Mouse (Mus musculus): ENCODE data around the gene Gm10300. TPM values are rescaled to one million over a fixed set of nuclear protein-coding genes. Genes with fewer than 3 reads are reported as not detected.

Gene Gm10300
- polyA plus RNA-seq, 1 experiment from 2014 or later = 0.10 TPM

GRCm38 (mm10) chr4:132095043-132095442 lies 20.5 kb downstream of the Gm10300 start:
- H3K4me1 ChIP-seq = no peaks in the 10 kb centered on the region
- 72% methylated on average over 7 of the region's 7 CpGs for WGBS
- no peaks in the 10 kb centered on the region for H3K9me3 ChIP-seq
- no peak overlapping the region for H3K27ac ChIP-seq
- no peak overlapping the region for H3K4me2 ChIP-seq
- no peaks in the 10 kb centered on the region for H3K27me3 ChIP-seq
- no peaks in the 10 kb centered on the region for H3K36me3 ChIP-seq
- H3K9ac ChIP-seq = no peak overlapping the region
- ATAC-seq (ENCODE audit: insufficient number of reproducible peaks, low FRiP score, low TSS enrichment, low read depth) = no peak
- no peak overlapping the region for H3K4me3 ChIP-seq

GRCm38 (mm10) chr4:132099548-132099947 lies 25.1 kb downstream of the Gm10300 start:
- 71% methylated on average over 5 of the region's 5 CpGs for WGBS
- Histone ChIP-seq H3K4me1 (no peaks in the 10 kb centered on the region), H3K36me3 (no peaks in the 10 kb centered on the region), H3K9me3 (no peaks in the 10 kb centered on the region), H3K9ac (no peak overlapping the region), H3K27ac (no peak overlapping the region), H3K4me2 (no peak overlapping the region), H3K27me3 (no peaks in the 10 kb centered on the region), H3K4me3 (no peak overlapping the region)
- no peak for ATAC-seq (ENCODE audit: insufficient number of reproducible peaks, low FRiP score, low TSS enrichment, low read depth)

- no peaks in the 10 kb centered on the region for H3K4me1 ChIP-seq
- no peak overlapping the region for H3K4me2 ChIP-seq
- WGBS = 43% methylated on average over 3 of the region's 3 CpGs
- no peak overlapping the region for H3K9ac ChIP-seq
- no peak for ATAC-seq (ENCODE audit: insufficient number of reproducible peaks, low FRiP score, low TSS enrichment, low read depth)
- H3K27ac ChIP-seq = no peak overlapping the region
- no peak overlapping the region for H3K4me3 ChIP-seq
- no peaks in the 10 kb centered on the region for H3K27me3 ChIP-seq
- no peaks in the 10 kb centered on the region for H3K9me3 ChIP-seq
- H3K36me3 ChIP-seq = no peaks in the 10 kb centered on the region
These were observed 26.7 kb downstream of the Gm10300 start for GRCm38 (mm10) chr4:132101152-132101551.

- no peaks in the 10 kb centered on the region for H3K4me1 ChIP-seq
- no peak overlapping the region for H3K27ac ChIP-seq
- H3K27me3 ChIP-seq = peaks cover 5% of the 10 kb centered on the region; the same call in 1 of the 2 replicates
- H3K36me3 ChIP-seq = no peaks in the 10 kb centered on the region
- ATAC-seq (ENCODE audit: insufficient number of reproducible peaks, low FRiP score, low TSS enrichment, low read depth) = no peak
- no peak overlapping the region for H3K9ac ChIP-seq
- no peak overlapping the region for H3K4me2 ChIP-seq
- WGBS = 91% methylated on average over 7 of the region's 7 CpGs
- H3K9me3 ChIP-seq = no peaks in the 10 kb centered on the region
- H3K4me3 ChIP-seq = no peak overlapping the region
These were observed 33.7 kb downstream of the Gm10300 start for GRCm38 (mm10) chr4:132108221-132108620.

GRCm38 (mm10) chr4:132111227-132111626 lies 36.7 kb downstream of the Gm10300 start:
- ATAC-seq (ENCODE audit: insufficient number of reproducible peaks, low FRiP score, low TSS enrichment, low read depth) = no peak
- Histone ChIP-seq H3K4me2 (no peak overlapping the region), H3K4me3 (no peak overlapping the region), H3K4me1 (peaks cover 3% of the 10 kb centered on the region; the same call in 1 of the 2 replicates), H3K9me3 (no peaks in the 10 kb centered on the region), H3K9ac (no peak overlapping the region), H3K36me3 (no peaks in the 10 kb centered on the region), H3K27ac (no peak overlapping the region), H3K27me3 (peaks cover 16% of the 10 kb centered on the region)
- WGBS = 72% methylated on average over 4 of the region's 4 CpGs

- H3K4me2 ChIP-seq = peak overlapping the region; percentile 51
- H3K9ac ChIP-seq = no peak overlapping the region
- 35% methylated on average over 53 of the region's 53 CpGs for whole genome bisulfite sequencing
- no peaks in the 10 kb centered on the region for H3K9me3 ChIP-seq
- peaks cover 3% of the 10 kb centered on the region; the same call in 1 of the 2 replicates for H3K4me1 ChIP-seq
- H3K27ac ChIP-seq = no peak overlapping the region
- ATAC-seq (ENCODE audit: insufficient number of reproducible peaks, low FRiP score, low TSS enrichment, low read depth) = no peak
- peaks cover 16% of the 10 kb centered on the region for H3K27me3 ChIP-seq
- H3K4me3 ChIP-seq = peak overlapping the region; percentile 32
- no peaks in the 10 kb centered on the region for H3K36me3 ChIP-seq
These were observed 39.1 kb downstream of the Gm10300 start for GRCm38 (mm10) chr4:132113411-132114095.

GRCm38 (mm10) chr4:132116315-132116714 lies 41.8 kb downstream of the Gm10300 start:
- no peak for ATAC-seq (ENCODE audit: insufficient number of reproducible peaks, low FRiP score, low TSS enrichment, low read depth)
- WGBS = 42% methylated on average over 4 of the region's 4 CpGs
- Histone ChIP-seq H3K27me3 (peaks cover 16% of the 10 kb centered on the region), H3K36me3 (no peaks in the 10 kb centered on the region), H3K9ac (no peak overlapping the region), H3K4me1 (peaks cover 3% of the 10 kb centered on the region; the same call in 1 of the 2 replicates), H3K27ac (no peak overlapping the region), H3K4me2 (no peak overlapping the region), H3K4me3 (no peak overlapping the region), H3K9me3 (no peaks in the 10 kb centered on the region)

- 52% methylated on average over 9 of the region's 9 CpGs for WGBS
- Histone ChIP-seq H3K27me3 (no peaks in the 10 kb centered on the region), H3K9ac (no peak overlapping the region), H3K4me1 (no peaks in the 10 kb centered on the region), H3K4me3 (no peak overlapping the region), H3K27ac (no peak overlapping the region), H3K4me2 (no peak overlapping the region), H3K36me3 (no peaks in the 10 kb centered on the region), H3K9me3 (no peaks in the 10 kb centered on the region)
- no peak for ATAC-seq (ENCODE audit: insufficient number of reproducible peaks, low FRiP score, low TSS enrichment, low read depth)
These were observed 45.1 kb downstream of the Gm10300 start for GRCm38 (mm10) chr4:132119566-132119965.

- Histone ChIP-seq H3K9ac (no peak overlapping the region), H3K4me1 (no peaks in the 10 kb centered on the region), H3K4me3 (no peak overlapping the region), H3K27ac (no peak overlapping the region), H3K27me3 (no peaks in the 10 kb centered on the region), H3K36me3 (no peaks in the 10 kb centered on the region), H3K9me3 (no peaks in the 10 kb centered on the region), H3K4me2 (no peak overlapping the region)
- 74% methylated on average over 5 of the region's 5 CpGs for WGBS
- no peak for ATAC-seq (ENCODE audit: insufficient number of reproducible peaks, low FRiP score, low TSS enrichment, low read depth)
These were observed 47.2 kb downstream of the Gm10300 start for GRCm38 (mm10) chr4:132121674-132122073.

- no peaks in the 10 kb centered on the region for H3K4me1 ChIP-seq
- H3K4me2 ChIP-seq = no peak overlapping the region
- 75% methylated on average over 1 of the region's 1 CpGs for WGBS
- no peaks in the 10 kb centered on the region for H3K9me3 ChIP-seq
- H3K27ac ChIP-seq = no peak overlapping the region
- no peak overlapping the region for H3K4me3 ChIP-seq
- H3K27me3 ChIP-seq = no peaks in the 10 kb centered on the region
- no peaks in the 10 kb centered on the region for H3K36me3 ChIP-seq
- ATAC-seq (ENCODE audit: insufficient number of reproducible peaks, low FRiP score, low TSS enrichment, low read depth) = no peak
- H3K9ac ChIP-seq = no peak overlapping the region
These were observed 48.7 kb downstream of the Gm10300 start for GRCm38 (mm10) chr4:132123166-132123565.
